Mouse (Mus musculus) stomach, embryonic 14.5 days (tissue): ENCODE measurements around the gene Haghl. TPM values are rescaled to one million over a fixed set of nuclear protein-coding genes. Genes with fewer than 3 reads are reported as not detected.
"Not testable (repeated sequence)": the region's sequence is repeated elsewhere in the genome, so short reads cannot be mapped to it uniquely, and the experiment has no call there.

Experiments
- ATAC-seq: fragments of 200-750 bp; cut with Nextera tagmentation; 2 replicates; pipeline ENCODE4 v1.8.0; 2017; ENCODE audit warnings: low read depth, moderate TSS enrichment; ENCODE audit not compliant: insufficient number of reproducible peaks, insufficient read depth, low FRiP score
- H3K27ac ChIP-seq: fragments of 300-500 bp; sonication (generic); 2 replicates; pipeline ENCODE4 v1.5.1; 2014; ENCODE audit warnings: mild to moderate bottlenecking, low read length, moderate library complexity, mixed read lengths
- H3K27me3 ChIP-seq: fragments of 300-500 bp; sonication (generic); 2 replicates; pipeline ENCODE4 v1.6.1; 2014; ENCODE audit warnings: low read length, control low read depth, mixed read lengths; ENCODE audit not compliant: control insufficient read depth, insufficient read depth
- H3K36me3 ChIP-seq: fragments of 300-500 bp; sonication (generic); 2 replicates; pipeline ENCODE4 v1.6.1; 2014; ENCODE audit warnings: mild to moderate bottlenecking, control low read depth, low read length, moderate library complexity, mixed read lengths; ENCODE audit not compliant: control insufficient read depth, insufficient read depth
- H3K4me1 ChIP-seq: fragments of 300-500 bp; sonication (generic); 2 replicates; pipeline ENCODE4 v1.6.1; 2014; ENCODE audit warnings: low read length, control low read depth, mixed read lengths; ENCODE audit not compliant: control insufficient read depth, insufficient read depth
- H3K4me2 ChIP-seq: fragments of 300-500 bp; sonication (generic); replicated peaks from 2 replicates; pipeline ENCODE4 v1.6.1; 2014; ENCODE audit warnings: low read depth, low read length, control low read depth
- H3K4me3 ChIP-seq: fragments of 300-500 bp; sonication (generic); 2 replicates; pipeline ENCODE4 v1.5.1; 2014; ENCODE audit warnings: low read depth, low read length, control low read depth
- H3K9ac ChIP-seq: fragments of 300-500 bp; sonication (generic); replicated peaks from 2 replicates; pipeline ENCODE4 v1.6.1; 2014; ENCODE audit warnings: low read depth, mild to moderate bottlenecking, control low read depth, low read length, moderate library complexity, mixed read lengths
- H3K9me3 ChIP-seq: fragments of 300-500 bp; sonication (generic); 2 replicates; pipeline ENCODE4 v1.6.1; 2016; ENCODE audit warnings: low read depth, low read length, control low read depth; ENCODE audit not compliant: control insufficient read depth
- WGBS: fragments of 180-500 bp; shearing (Covaris S2); extraction: QIAGEN DNeasy Blood & Tissue Kit; methylation state at CpG from one replicate; pipeline ENCODE4 v1.1.7; 2014; 5-methylcytosine and 5-hydroxymethylcytosine counted together
- polyA plus RNA-seq: library from polyadenylated mRNA; unstranded; fragments of >200 nt; fragmentation: Nextera tagmentation; extraction: Ambion mirVana; gene quantifications from 2 replicates; pipeline ENCODE4 v1.2.1, GENCODE M21; 2014

Haghl gene
- polyA plus RNA-seq, 1 experiment from 2014 or later: 76.9 TPM

- Histone ChIP-seq H3K9me3 (no peaks in the 10 kb centered on the region), H3K27ac (peak within 1 kb of the TSS; percentile 66; the same call in 1 of the 2 replicates), H3K36me3 (no peaks in the 10 kb centered on the region), H3K9ac (peak within 1 kb of the TSS; percentile 25), H3K27me3 (peaks cover 6% of the 10 kb centered on the region; the same call in 1 of the 2 replicates), H3K4me3 (peak within 1 kb of the TSS; percentile 70), H3K4me2 (peak within 1 kb of the TSS; percentile 98), H3K4me1 (no peaks in the 10 kb centered on the region)
- under 1% methylated on average over 61 of the region's 100 CpGs for WGBS
- peak; percentile 77 for ATAC-seq
These were observed 23.5 kb upstream of the Haghl start, which contains the start of gene Fbxl16 for GRCm38 (mm10) chr17:25808789-25809605. Gene Fbxl16, plus strand, starts transcription at chr17:25809085.

- no peak overlapping the region for H3K27ac ChIP-seq
- WGBS: 39% methylated on average over 5 of the region's 5 CpGs
- no peaks in the 10 kb centered on the region for H3K9me3 ChIP-seq
- no peak for ATAC-seq
- H3K36me3 ChIP-seq: no peaks in the 10 kb centered on the region
- H3K27me3 ChIP-seq: peaks cover 6% of the 10 kb centered on the region; the same call in 1 of the 2 replicates
- H3K4me1 ChIP-seq: no peaks in the 10 kb centered on the region
- no peak overlapping the region for H3K4me2 ChIP-seq
- H3K4me3 ChIP-seq: peak overlapping the region; percentile 70; the same call in 1 of the 2 replicates
- no peak overlapping the region for H3K9ac ChIP-seq
These were observed 22.6 kb upstream of the Haghl start for GRCm38 (mm10) chr17:25808028-25808427.

GRCm38 (mm10) chr17:25807452-25807851 lies 22.0 kb upstream of the Haghl start:
- not testable (repeated sequence) for H3K9me3 ChIP-seq, H3K27ac ChIP-seq, H3K27me3 ChIP-seq, H3K4me3 ChIP-seq, H3K4me2 ChIP-seq, H3K9ac ChIP-seq, ATAC-seq, H3K36me3 ChIP-seq, H3K4me1 ChIP-seq
- WGBS: 48% methylated on average over 2 of the region's 2 CpGs

DNA sequence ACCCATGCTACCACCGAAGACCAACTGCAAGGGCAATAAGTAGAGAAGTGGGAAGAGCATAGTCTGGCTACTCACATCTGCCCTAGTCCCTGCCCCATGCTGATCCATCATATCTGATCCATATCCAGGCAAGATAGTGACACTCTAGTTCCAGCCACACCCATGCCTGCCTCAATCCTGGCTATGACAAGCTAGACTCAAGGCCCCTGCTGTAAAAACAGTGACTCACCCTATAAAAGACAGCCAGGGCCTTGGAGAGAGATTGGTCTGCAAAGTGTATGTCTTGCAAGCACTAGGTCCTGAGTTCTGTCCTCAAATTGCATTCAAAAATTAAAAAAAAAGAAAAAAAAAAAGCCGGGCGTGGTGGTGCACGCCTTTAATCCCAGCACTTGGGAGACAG lies 21.0 kb upstream of the Haghl start:
- Histone ChIP-seq H3K4me3 (no peak overlapping the region), H3K9ac (no peak overlapping the region), H3K27me3 (peaks cover 6% of the 10 kb centered on the region; the same call in 1 of the 2 replicates), H3K4me2 (no peak overlapping the region), H3K36me3 (no peaks in the 10 kb centered on the region), H3K27ac (no peak overlapping the region), H3K4me1 (no peaks in the 10 kb centered on the region), H3K9me3 (no peaks in the 10 kb centered on the region)
- ATAC-seq: no peak
- WGBS: 80% methylated on average over 4 of the region's 4 CpGs

GRCm38 (mm10) chr17:25802825-25803517 lies 17.5 kb upstream of the Haghl start:
- ATAC-seq: peak; percentile 50; the same call in 1 of the 2 replicates
- Histone ChIP-seq H3K27me3 (no peaks in the 10 kb centered on the region; the same call in 1 of the 2 replicates), H3K27ac (no peak overlapping the region), H3K4me3 (no peak overlapping the region), H3K4me2 (no peak overlapping the region), H3K9me3 (no peaks in the 10 kb centered on the region), H3K4me1 (no peaks in the 10 kb centered on the region), H3K9ac (no peak overlapping the region), H3K36me3 (no peaks in the 10 kb centered on the region)
- WGBS: 10% methylated on average over 10 of the region's 10 CpGs

- WGBS: 7% methylated on average over 6 of the region's 6 CpGs
- Histone ChIP-seq H3K27ac (no peak overlapping the region), H3K36me3 (no peaks in the 10 kb centered on the region), H3K27me3 (no peaks in the 10 kb centered on the region), H3K9me3 (no peaks in the 10 kb centered on the region), H3K4me2 (no peak overlapping the region), H3K4me1 (peaks cover 6% of the 10 kb centered on the region; the same call in 1 of the 2 replicates), H3K9ac (no peak overlapping the region), H3K4me3 (no peak overlapping the region)
- ATAC-seq: no peak
These were observed 15.6 kb upstream of the Haghl start for GRCm38 (mm10) chr17:25801029-25801428.

DNA sequence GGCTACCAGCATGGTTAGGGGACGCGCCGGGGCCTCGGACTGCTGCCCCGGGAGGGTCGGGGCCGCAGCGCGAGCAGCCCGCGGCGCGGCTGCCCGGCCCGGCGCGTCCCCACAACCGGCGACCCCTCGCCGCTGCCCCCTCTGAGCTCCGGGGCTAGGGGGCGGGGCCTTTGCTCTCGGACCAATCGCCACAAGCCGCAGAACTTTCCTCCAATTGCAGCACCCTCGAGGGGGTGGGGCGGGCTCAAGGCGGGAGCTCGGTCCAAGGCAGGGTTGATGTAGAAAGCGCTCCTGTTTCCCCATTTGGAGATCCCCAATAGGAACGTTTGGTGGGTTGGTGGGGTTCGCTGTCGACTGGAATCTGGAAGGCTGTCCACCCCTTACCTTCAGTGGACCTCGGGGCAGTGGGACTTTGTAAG lies 11.5 kb upstream of the Haghl start, which contains the start of gene Metrn:
Gene Metrn, minus strand, starts transcription at position 186 of the 419 bp plus-strand sequence.
- Histone ChIP-seq H3K9me3 (no peaks in the 10 kb centered on the region), H3K9ac (peak within 1 kb of the TSS; percentile 61), H3K36me3 (no peaks in the 10 kb centered on the region), H3K27me3 (no peaks in the 10 kb centered on the region), H3K27ac (no peak within 1 kb of the TSS; the same call in 1 of the 2 replicates), H3K4me2 (peak within 1 kb of the TSS; percentile 93), H3K4me1 (peaks cover 27% of the 10 kb centered on the region), H3K4me3 (peak within 1 kb of the TSS; percentile 79)
- peak; percentile 75; the same call in 1 of the 2 replicates for ATAC-seq
- under 1% methylated on average over 35 of the region's 35 CpGs for whole genome bisulfite sequencing

GRCm38 (mm10) chr17:25796211-25796771 lies 10.8 kb upstream of the Haghl start:
- Histone ChIP-seq H3K9me3 (no peaks in the 10 kb centered on the region), H3K36me3 (no peaks in the 10 kb centered on the region), H3K4me2 (peak overlapping the region; percentile 93), H3K27ac (no peak overlapping the region; the same call in 1 of the 2 replicates), H3K4me3 (peak overlapping the region; percentile 79), H3K27me3 (no peaks in the 10 kb centered on the region), H3K4me1 (peaks cover 29% of the 10 kb centered on the region), H3K9ac (peak overlapping the region; percentile 61)
- 2% methylated on average over 37 of the region's 37 CpGs for WGBS
- ATAC-seq: peak; percentile 1; the same call in 1 of the 2 replicates
